Mouse (Mus musculus) lung, postnatal 36 days (tissue): Measurements from ENCODE around the gene Zfp706.

Experiments used
- DNase-seq: peaks from one replicate; pipeline ENCODE4 v3.0.0; 2022; ENCODE audit warnings: mixed read lengths

Zfp706 gene

GRCm38 (mm10) chr15:36975690-36976089 is 31.9 kb downstream of the Zfp706 start:
- DNase-seq = no peak

- DNase-seq = no peak
Measured at GRCm38 (mm10) chr15:36975256-36975620, 32.3 kb downstream of the Zfp706 start.

- DNase-seq = no peak
Measured at GRCm38 (mm10) chr15:36974614-36975255, 32.8 kb downstream of the Zfp706 start.

- DNase-seq = no peak
Measured at GRCm38 (mm10) chr15:36973714-36974113, 33.9 kb downstream of the Zfp706 start.

- DNase-seq = no peak
Measured at GRCm38 (mm10) chr15:36973290-36973689, 34.3 kb downstream of the Zfp706 start.

- no peak for DNase-seq
Measured at GRCm38 (mm10) chr15:36969794-36970193, 37.8 kb downstream of the Zfp706 start.

- no peak for DNase-seq
Measured at GRCm38 (mm10) chr15:36968295-36968694, 39.3 kb downstream of the Zfp706 start.

- DNase-seq = no peak
Measured at GRCm38 (mm10) chr15:36967381-36968211, 40.0 kb downstream of the Zfp706 start.

- DNase-seq = no peak
Measured at GRCm38 (mm10) chr15:36966940-36967339, 40.6 kb downstream of the Zfp706 start.

- peak; percentile 32 for DNase-seq
Measured at GRCm38 (mm10) chr15:36966466-36966865, 41.1 kb downstream of the Zfp706 start.

- DNase-seq = no peak
Measured at GRCm38 (mm10) chr15:36965743-36966142, 41.8 kb downstream of the Zfp706 start.

- no peak for DNase-seq
Measured at GRCm38 (mm10) chr15:36962931-36963330, 44.6 kb downstream of the Zfp706 start.

- no peak for DNase-seq
Measured at GRCm38 (mm10) chr15:36960876-36961237, 46.7 kb downstream of the Zfp706 start.

GRCm38 (mm10) chr15:36960010-36960875 is 47.3 kb downstream of the Zfp706 start:
- peak; percentile 47 for DNase-seq

- DNase-seq = no peak
Measured at GRCm38 (mm10) chr15:36956221-36956620, 51.4 kb downstream of the Zfp706 start.

GRCm38 (mm10) chr15:36950258-36950657 is 57.3 kb downstream of the Zfp706 start:
- DNase-seq = no peak

GRCm38 (mm10) chr15:36948866-36949546 is 58.6 kb downstream of the Zfp706 start:
- no peak for DNase-seq
